Mouse (Mus musculus) CD8-positive naive resting alpha-beta T cell, adult 2 months (primary cell): ENCODE measurements around the gene Gm28551.
"Not testable (repeated sequence)": the region's sequence is repeated elsewhere in the genome, so short reads cannot be mapped to it uniquely, and the experiment has no call there.

Experiments used
- DNase-seq, 2 experiments: peaks; one replicate each; pipeline ENCODE4 v3.0.0; 2022; ENCODE audit warnings: low read depth in 2 of 2, low spot score in 2 of 2

Gene Gm28551

DNA sequence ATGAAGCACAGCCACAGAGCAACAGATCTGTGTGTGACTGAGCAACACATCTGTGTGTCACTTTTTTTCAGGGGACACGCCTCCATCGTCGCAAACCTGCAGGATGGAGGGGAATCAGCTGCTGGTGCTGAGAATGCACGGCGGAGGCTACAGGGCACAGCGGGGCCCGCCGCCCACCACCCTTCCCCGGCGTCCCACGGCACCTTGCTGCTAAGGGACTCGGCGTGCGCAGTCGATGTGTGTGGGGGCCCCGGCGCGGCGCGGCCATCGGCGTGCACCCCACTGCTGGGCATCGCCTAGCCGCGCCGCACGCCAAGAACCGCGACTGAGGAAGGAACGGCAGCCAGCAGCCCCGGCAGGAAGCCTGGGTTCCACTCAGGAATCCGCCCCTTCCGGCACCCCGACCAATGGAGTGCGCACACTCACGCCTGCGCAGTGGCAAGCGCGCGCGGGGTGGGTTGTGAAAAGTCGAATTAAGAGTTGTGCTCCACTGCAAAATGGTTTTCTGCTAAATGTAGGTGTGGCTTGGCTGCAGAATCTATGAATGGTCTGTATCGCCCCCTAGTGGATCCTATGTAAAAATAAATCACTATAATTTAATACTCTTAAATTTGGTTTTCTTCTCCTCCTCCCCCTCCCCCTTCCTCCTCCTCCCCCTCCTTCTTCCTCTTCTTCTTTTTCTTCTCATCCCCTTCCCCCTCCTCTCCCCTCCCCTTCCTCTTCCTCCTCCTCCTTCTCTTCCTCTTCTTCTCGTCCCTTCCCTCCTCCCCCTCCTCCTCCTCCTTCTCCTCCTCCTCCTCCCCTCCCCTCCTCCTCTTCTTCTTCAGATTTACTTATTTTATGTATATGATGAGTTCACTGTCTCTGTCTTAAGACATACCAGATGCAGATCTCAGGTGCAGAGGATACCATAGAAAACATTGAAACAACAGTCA lies at the start of gene Gm28551, which contains the start of the genes Asdurf and Asnsd1:
Gene Gm28551 (minus strand): TSS at position 341 of the 935 bp plus-strand sequence.
Gene Asdurf (minus strand): TSS at position 293 of the 935 bp plus-strand sequence.
Gene Asnsd1 (minus strand): TSS at position 426 of the 935 bp plus-strand sequence.
- peak; percentile 98 to 99 for DNase-seq

DNA sequence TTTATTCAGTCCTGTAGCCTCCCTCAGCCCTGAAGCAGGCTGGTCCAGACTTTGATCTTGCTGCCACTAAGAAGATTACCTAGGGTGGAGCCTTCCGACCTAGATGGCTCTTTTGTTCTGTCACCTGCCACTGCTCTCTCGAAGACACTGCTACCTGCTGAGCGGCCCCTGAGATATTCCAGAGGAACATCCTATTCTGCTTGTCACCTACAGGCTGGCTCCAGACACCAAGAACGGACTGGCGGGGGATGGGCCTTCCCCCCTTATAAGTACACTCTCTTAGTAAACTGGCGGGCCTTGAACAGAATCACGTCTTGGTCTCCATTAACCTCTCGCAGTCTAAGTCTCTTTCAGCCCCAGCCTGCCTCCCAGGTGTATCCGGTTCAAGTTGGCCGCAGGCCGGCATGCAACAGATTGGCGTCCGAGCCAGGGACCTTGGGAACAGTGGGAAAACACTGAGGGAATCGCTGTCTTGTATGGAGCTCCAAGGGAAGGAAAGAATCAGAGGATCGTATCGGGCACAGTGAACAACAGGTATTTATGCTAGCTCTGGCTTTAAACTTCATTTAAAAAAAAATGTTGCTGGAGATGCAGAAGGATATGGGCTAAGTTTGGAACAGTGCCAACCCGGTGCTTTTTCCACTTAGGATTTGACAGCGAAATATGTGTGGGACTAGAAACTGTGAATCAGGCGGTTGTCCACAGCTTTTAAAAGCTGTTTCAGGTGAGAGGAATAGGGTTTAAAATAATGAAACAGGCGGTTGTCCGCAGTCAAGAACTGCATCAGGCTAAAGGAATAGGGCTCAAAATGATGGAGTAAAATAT lies 41.7 kb upstream of the Gm28551 start:
- not testable (repeated sequence) for DNase-seq

DNA sequence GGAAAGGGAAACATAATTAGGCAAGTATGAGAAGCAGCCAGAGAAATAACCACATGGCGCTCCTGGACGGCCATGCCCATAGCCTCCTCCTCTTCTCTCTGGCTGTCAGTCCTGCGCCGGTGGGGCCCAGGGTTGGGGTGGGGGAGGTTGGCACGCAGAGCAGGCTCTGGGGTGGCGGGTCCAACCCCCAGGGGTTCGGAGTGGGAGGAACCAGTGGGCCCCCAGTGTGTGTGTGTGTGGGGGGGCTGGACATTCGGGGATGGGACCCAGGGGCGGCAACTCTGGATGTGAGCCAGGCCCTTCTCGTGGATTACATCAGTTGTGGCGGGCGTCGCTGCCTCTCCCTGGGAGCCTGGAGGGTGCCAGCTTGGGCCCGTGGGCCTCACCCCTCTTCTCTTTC lies 36.3 kb upstream of the Gm28551 start:
- no peak for DNase-seq

DNA sequence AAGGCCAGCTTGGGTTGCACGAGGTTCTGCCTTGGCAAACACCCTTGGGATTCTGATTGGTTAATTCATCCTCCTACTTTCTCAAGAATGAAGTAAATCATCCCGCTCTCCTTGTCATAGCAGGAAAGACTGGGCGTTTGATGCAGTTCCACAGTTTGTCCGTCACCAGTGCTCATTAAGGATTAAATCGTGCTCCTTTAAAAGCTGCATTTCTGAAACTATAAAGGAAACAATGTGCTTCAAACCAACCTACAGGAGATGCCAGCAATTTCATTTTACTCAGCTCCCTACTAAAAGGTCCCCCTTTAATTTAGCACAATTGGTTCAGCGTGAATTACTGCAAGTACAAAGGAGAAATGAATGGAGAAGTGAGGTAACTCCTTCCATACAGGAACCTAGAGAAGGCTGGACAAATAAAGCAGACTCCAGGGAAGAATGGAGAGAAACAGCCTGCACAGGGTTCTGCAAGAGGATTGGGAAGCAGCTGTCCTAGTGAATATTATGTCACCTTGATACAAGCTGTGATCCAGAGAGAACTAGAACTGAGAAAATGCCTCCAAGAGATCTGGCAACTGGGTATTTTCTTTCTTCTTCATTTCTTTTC lies 31.7 kb upstream of the Gm28551 start:
- DNase-seq, result no peak

DNA sequence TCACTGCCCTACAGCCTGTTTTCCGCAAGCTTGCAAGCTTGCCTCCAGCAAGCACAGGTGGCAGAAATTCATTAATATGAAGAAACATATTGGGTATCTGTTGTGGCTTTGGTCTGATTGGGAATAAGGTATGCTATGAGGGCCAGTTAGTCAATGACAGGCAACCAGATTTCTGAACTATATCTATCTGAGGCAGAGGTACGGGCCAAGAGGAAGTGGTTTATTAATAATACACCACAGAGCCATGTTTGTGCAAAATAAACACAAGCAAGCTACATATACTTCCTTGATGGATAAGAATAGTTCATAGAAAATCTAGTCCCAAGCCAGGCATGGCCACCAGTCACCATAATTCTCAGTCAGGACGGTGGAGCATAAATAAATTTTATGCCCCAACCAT lies 25.3 kb upstream of the Gm28551 start:
- DNase-seq, result no peak

DNA sequence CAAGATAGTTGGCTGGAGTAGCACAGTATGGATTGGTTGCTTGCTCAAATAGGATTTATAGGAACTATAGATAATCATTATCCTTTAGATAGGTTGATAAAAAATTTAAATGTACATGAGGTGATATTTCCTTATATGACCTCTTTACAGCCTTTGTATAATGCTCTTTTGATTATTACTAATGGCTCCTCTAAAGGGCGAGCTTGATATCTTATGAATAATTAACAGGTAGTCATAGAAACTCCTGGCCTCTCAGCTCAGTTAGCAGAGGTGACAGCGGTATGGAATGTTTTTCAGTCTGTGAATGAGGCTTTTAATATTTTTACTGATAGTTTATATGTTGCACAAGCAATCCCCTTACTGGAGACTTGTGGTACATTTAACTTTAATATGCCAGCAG lies 23.5 kb upstream of the Gm28551 start:
- not testable (repeated sequence) for DNase-seq

DNA sequence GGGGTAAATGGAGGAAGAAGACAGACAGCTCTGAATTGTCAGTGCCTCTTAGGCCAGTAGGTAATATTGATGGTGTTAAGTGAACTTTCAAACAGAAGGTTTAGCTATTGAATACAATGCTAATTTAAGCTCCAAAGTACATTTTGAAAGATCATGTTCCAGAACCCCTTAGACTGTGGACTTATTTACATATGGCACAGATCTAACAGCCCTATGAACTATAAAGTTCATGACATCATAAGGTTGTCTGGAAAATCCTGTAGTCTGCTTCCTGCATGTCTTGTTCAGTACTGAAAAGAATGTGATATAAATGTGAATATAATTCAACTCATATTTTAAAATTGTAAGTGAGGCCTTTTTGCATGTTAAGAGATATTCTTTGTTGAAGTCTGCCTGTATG lies 6.5 kb upstream of the Gm28551 start:
- no peak for DNase-seq

DNA sequence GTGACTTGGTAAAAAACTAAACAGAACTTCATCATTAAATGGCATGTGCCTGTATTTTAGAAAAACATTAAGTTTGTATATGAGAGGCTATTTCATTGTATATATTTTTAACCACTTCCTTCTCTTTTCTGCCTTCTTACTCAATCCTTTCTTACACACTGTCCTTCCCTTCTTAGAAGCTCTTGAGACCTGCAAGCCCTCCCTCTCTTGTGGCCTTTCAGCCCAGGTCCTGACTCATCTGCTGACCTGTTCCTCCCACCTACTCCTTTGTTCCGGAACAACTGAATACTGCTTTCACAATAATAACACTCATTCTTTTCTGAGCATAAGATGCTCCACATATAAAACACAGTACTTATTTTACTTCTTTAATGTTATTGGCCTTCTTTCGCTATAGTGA lies 11.4 kb downstream of the Gm28551 start:
- DNase-seq, result no peak

DNA sequence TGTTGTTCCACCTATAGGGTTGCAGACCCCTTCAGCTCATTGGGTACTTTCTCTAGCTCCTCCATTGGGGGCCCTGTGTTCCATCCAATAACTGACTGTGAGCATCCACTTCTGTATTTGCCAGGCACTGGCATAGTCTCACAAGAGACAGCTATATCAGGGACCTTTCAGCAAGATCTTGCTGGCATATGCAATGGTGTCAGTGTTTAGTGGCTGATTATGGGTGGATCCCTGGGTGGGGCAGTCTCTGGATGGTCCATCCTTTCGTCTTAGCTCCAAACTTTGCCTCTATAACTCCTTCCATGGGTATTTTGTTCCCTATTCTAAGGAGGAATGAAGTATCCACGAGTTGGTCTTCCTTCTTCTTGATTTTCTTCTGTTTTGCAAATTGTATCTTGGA lies 15.1 kb downstream of the Gm28551 start:
- not testable (repeated sequence) for DNase-seq

DNA sequence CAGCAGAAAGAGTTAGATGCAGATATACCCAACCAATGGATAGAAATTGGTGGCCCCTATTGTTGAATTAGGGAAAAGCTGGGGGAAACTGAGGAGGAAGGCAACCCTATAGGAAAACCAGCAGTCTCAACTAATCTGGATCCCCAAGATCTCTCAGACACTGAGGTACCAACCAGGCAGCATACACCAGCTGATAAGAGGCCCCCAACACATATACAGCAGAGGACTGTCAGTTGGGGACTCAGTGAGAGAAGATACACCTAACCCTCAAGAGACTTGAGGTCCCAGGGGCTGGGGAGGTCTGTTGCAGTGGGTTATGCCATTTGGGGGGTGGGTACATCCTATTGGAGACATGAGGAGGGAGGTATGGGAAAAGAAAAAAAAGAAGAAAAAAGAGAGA lies 17.0 kb downstream of the Gm28551 start:
- no peak for DNase-seq

DNA sequence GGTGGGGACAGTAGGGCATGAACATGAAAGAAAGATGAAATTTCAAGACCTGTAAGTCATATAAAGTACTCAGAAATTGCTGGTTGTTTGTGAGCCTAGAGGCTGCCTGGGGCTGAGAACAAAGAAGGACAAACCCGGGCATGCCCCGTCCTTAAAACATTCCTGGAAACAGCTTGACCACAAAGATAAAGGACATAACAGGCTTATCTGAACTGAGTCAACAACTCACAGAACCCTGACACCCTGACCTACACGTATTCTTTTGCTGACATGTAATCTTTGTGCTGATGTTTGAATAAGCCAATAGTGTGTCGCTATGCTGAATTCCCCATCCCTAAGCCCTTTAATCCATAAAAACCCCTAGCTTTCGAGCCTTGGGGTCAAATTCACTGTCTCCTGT lies 18.9 kb downstream of the Gm28551 start:
- DNase-seq, result not testable (repeated sequence)

DNA sequence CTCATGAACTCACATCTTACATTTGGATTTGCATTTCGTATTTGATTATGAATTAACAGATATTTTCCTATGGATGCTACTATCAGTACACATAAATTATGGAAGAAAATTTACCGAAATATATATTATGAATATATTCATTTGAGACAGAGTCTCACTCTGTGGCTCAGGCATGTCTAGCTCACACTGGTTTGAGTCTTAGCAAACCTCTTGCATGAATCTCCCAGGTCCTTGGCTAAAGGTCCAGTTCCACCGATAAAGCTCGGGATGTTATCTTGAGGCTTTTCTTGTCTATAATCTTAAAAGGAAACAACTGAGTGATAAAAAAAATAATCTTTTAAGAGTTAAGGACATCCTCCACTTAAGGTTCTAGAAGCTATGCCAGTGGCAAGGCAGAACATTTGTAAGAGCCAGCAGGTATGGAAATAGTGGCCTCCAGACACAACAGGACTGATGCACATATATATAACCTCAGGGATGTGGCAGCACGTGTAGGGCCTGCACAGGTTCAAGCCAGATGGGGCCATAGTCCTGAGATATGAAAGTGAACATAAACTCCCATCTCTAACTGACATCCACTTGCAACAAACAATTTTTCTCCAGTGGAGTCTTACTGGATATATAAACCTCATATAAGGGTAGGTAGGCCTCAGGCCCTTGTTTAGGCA lies 27.5 kb downstream of the Gm28551 start:
- no peak for DNase-seq

DNA sequence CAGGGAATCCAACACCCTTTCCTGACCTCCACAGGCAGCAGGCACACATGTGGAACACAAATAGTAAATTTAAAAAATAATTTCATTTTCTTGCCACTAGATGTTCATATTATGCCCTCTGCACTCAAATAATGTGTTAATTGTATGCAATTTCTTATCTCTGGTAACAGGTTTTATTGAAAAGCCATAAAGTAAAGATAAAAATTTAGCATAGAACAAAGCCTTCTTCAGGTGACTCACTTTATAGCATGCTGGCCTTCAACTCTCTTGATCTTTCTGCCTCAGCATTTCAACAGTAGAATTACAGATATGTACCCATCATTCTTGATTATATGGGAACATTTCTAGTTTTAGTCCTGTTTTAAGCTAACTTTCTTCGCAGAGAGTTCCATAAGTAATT lies 28.2 kb downstream of the Gm28551 start:
- no peak for DNase-seq

DNA sequence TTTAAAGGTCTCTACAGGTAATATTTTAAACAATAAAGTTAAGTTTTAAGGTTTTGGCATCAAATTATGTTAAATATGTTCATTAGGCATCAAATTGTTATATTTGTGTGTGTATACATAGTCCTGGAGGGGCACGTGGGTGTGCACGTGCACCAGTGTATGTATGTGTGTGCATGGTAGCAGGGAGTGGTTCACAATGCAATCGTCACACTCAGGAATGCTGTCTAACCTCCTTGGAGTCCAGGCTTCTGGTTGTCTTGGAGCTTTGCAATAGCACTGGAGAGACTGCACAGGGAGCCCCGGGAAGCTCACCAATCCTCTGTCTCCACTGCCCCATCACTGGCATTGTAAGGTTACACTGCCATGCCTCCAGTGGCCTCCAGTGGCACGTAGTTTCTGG lies 29.2 kb downstream of the Gm28551 start:
- DNase-seq, result no peak

DNA sequence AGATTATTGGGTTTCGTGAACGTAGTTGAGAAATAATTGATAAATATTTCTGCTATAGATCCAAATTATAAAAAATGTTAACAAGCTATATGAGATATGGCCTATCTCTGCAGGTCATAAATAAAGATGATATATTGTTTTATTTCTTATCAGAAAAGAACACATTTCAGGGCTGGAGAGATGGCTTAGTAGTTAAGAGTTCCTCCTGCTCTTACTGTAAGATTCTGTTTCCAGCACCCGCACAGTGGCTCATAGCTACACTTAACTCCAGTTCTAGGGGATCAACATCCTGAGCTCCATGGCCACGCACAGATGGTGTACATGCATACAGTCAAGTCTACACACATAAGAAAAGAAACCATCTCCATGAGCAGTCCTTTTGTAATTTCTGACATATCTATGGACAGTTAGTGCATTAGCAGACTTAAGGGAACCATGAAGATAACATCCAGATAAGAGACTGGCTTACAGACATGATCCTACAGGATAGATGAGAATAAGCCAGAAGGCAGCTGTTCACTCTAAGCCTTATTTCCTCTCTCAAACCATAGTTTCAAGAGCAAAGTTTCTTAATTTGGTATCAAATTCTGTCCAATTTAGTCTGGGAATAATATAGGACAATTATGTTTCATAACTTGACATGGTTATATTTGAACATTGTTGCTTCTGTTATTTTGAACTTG lies 30.7 kb downstream of the Gm28551 start:
- DNase-seq, result no peak

DNA sequence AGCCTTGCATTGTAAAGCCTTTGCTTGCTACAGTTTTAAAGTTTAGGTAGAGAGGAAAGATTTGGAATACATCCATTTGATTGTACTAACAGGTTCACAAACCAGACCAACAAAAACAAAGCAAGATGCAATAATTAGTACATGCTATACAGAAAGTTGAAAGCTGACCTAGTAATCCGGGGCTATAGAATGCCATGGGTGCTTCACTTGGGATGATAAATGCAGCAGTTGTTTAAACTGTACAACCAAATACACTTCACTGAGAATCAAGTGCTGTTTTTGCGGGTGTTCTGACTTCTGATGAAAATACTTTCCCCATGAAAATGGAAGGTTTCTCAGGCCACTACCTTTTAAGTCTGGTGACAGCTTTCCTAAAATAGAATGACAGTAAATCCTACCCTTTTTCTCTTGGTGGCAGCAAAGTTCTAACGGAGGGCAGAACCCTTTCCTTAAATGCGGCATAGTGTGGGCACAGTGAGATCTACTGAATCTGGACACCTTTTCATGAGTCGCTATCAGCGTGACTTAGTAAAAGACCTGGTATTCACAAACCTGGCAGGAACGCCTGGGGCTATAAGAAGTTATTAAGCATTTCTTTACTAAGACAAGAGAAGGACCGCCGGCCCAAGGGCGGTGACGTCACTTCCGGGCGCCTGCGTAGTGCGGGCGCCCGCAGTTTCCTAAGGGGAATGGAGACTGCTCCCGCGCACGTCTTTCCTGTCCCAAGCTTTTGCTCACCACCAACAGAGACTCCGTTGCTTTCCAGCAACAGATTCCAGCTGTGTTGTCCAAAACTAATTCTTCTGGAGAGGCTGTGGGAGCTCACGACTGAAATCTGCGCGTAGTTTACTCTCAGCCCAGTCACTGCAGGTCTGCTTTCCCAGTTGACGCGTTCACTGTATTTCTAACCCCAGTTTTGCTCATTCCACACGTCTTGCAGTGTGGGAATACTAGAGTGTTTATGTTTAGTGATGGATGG lies 39.2 kb downstream of the Gm28551 start, which contains the start of gene Osgepl1:
Gene Osgepl1 (plus strand): TSS at position 636 of the 979 bp plus-strand sequence.
- peak; percentile 65 to 69 for DNase-seq

DNA sequence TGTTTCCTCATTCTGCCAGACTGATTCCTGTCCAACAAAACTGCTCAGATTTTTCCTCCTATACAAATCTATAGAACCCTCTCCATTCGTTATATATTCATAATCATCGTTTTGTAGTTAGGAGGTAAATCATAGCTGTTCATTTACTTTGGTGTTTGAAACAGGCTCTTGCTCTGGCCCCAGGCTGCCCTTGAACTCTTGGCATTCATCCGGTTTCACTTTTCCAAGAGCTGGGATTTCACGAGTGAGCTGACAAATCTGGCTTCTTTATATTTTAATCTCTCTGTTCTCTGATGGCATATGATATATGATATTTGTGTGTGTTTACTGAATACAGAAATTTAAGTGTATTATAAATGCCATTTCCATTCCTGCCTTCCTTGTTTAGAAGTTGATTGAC lies 52.0 kb downstream of the Gm28551 start:
- DNase-seq, result no peak

DNA sequence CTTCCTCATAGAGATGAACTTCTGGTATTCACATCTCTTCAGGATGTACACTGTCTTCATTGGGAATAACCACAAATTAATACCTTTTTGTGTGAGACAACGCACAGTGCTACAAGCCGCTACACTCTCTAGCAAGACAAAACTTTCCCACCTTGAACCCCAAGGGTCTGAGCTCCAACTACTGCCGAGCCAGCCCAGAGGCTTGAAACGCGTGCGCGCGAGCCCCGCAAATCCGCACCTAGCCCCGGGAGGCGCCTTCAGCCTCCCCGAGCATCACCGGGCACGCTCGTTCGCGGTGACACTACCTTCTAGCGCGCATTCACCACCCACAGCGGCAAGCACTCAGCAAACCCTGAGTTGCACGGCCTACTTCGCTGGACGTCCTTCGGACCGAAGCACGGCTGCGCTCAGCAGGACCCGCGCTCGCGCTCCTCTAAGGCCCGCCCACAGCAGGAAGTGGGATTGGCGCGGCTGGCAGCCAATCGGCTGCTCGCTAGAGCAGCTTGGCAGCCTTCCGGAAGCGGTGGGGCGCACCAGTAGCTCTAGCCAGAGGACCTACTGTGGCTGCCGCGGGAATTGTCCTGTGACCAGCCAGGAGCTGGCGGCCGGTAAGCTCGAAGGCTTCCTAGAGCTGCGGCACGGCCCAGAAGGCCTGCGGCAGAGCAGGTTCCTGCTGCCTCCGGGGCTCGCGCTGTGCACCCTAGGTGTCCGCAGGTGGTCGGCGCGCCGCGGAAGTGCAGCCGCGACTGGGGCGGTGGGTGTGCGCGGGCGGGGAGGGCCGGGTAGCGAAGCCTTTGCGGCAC lies 55.7 kb downstream of the Gm28551 start, which contains the start of the genes Pms1, Ormdl1 and Gm28778:
Gene Pms1 (minus strand): TSS at position 438 of the 803 bp plus-strand sequence.
Gene Ormdl1 (plus strand): TSS at position 515 of the 803 bp plus-strand sequence.
Gene Gm28778 (plus strand): TSS at position 531 of the 803 bp plus-strand sequence.
- DNase-seq, result peak; percentile 76 to 81
